ENCODE assay signal across 12 mouse cellular contexts in the genomic region with DNA sequence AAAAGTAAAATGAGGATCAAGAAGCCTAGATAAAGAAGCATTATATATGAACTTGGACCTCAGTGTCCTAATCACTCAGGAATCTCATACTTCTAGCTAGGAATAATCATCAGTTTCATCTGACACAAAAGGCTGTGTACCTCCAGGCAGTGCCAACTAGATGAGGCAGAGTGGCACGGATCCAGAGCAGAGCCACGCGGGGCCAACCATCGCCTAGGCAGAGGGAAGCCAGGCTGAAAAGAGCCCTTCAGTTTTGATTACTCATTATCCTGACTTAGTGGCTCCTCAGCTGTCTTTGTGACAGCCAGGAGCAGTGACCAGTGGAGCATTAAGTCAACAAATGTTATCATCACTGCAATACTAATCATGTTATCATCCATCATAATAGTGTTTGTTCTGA.
DNase-seq lines count a peak whose midpoint lies in the region; ATAC-seq lines count a peak whose summit lies in the region.
"Had no signal": no experiment of that assay in that cellular context is flagged by ENCODE, and none has a peak within 500 bp of the region (broad histone marks: within the 10 kb centered on the region; RNA-seq: fewer than 3 reads in every experiment).

No protein-coding gene starts in this region.

- no peaks in the 10 kb centered on the region for H3K4me1 ChIP-seq in midbrain, embryonic 16.5 days (ENCODE audit: control insufficient read depth, insufficient read depth, low read length)
- H3K4me1 ChIP-seq in midbrain, embryonic 15.5 days = no peaks in the 10 kb centered on the region
- H3K4me1 ChIP-seq: limb, embryonic 15.5 days had no signal

- 68% methylated on average over 4 of the region's 4 CpGs for WGBS in midbrain, embryonic 16.5 days
- WGBS in midbrain, embryonic 15.5 days = 66% methylated on average over 4 of the region's 4 CpGs

- peak; percentile 54; the same call in 1 of the 2 replicates for ATAC-seq in midbrain, embryonic 16.5 days
- no peak; the same call in 1 of the 2 replicates for ATAC-seq in midbrain, embryonic 15.5 days (replicated peaks)

- H3K27ac ChIP-seq in midbrain, embryonic 16.5 days (ENCODE audit: low read length) = no peak overlapping the region
- no peak overlapping the region for H3K27ac ChIP-seq in midbrain, embryonic 15.5 days
- H3K27ac ChIP-seq: limb, embryonic 15.5 days had no signal

- H3K4me3 ChIP-seq in midbrain, embryonic 16.5 days (ENCODE audit: low read depth, low read length) = no peak overlapping the region
- H3K4me3 ChIP-seq in midbrain, embryonic 15.5 days = no peak overlapping the region
- H3K4me3 ChIP-seq: limb, embryonic 15.5 days had no signal

- H3K4me2 ChIP-seq in midbrain, embryonic 16.5 days (ENCODE audit: low read length) = no peak overlapping the region
- H3K4me2 ChIP-seq in midbrain, embryonic 15.5 days = no peak overlapping the region
- H3K4me2 ChIP-seq: limb, embryonic 15.5 days had no signal

- H3K36me3 ChIP-seq in midbrain, embryonic 16.5 days (ENCODE audit: control insufficient read depth, insufficient read depth, low read length) = no peaks in the 10 kb centered on the region
- no peaks in the 10 kb centered on the region for H3K36me3 ChIP-seq in midbrain, embryonic 15.5 days (replicated peaks)
- H3K36me3 ChIP-seq: limb, embryonic 15.5 days had no signal

- H3K9ac ChIP-seq in midbrain, embryonic 16.5 days (ENCODE audit: low read depth, low read length) = no peak overlapping the region
- no peak overlapping the region for H3K9ac ChIP-seq in midbrain, embryonic 15.5 days
- H3K9ac ChIP-seq: limb, embryonic 15.5 days had no signal

- peak; percentile 35 for DNase-seq in adrenal gland, adult 2 months
- no peak for DNase-seq in adrenal gland, postnatal 14 days
- DNase-seq in cerebellum, postnatal 4 days (ENCODE audit: low spot score in 2 of 2) = peak; percentile 19 to 64
- DNase-seq in gastrocnemius, postnatal 25 days = no peak
- DNase-seq in frontal cortex, postnatal 36 days (ENCODE audit: low spot score in 2 of 2) = no peak
- DNase-seq in neural tube, embryonic 10.5 days (ENCODE audit: extremely low spot score, low spot score) = no peak
- DNase-seq: heart, adult 18-20 months; heart, postnatal 14 days; kidney, adult 9 months had no signal

- no peaks in the 10 kb centered on the region for H3K27me3 ChIP-seq in midbrain, embryonic 16.5 days (ENCODE audit: control insufficient read depth, insufficient read depth, low read depth, low read length)
- H3K27me3 ChIP-seq in midbrain, embryonic 15.5 days (replicated peaks) = no peaks in the 10 kb centered on the region
- H3K27me3 ChIP-seq: limb, embryonic 15.5 days had no signal

- no peaks in the 10 kb centered on the region for H3K9me3 ChIP-seq in midbrain, embryonic 16.5 days (replicated peaks; ENCODE audit: control insufficient read depth, low read length, poor library complexity, severe bottlenecking)
- H3K9me3 ChIP-seq in midbrain, embryonic 15.5 days = no peaks in the 10 kb centered on the region
- H3K9me3 ChIP-seq: limb, embryonic 15.5 days had no signal

Comparison
In these comparisons a context has a peak if more than half of its experiments do, and no peak if none do; other contexts are left out.
1. DNase-seq: peak in adrenal gland, adult 2 months (single experiment) and cerebellum, postnatal 4 days (2 of 2); none in adrenal gland, postnatal 14 days (single experiment), gastrocnemius, postnatal 25 days (single experiment), frontal cortex, postnatal 36 days (0 of 2) and neural tube, embryonic 10.5 days (single experiment).